Mouse (Mus musculus) neural tube, postnatal 0 days (tissue): Measurements from ENCODE around the gene Alx3. TPM values are rescaled to one million over a fixed set of nuclear protein-coding genes. Genes with fewer than 3 reads are reported as not detected.

Source experiments
- polyA plus RNA-seq: library from polyadenylated mRNA; unstranded; fragments of >200 nt; fragmentation: Nextera tagmentation; extraction: Ambion mirVana; gene quantifications from 2 replicates; pipeline ENCODE4 v1.2.1, GENCODE M21; 2015

Alx3 gene
- not detected in 2 replicates for polyA plus RNA-seq

GRCm38 (mm10) chr3:107594662-107595263 is at the start of gene Alx3:
Alx3 (plus strand) TSS chr3:107595031.

GRCm38 (mm10) chr3:107554842-107555241 is 40.0 kb upstream of the Alx3 start, which contains the start of gene Ubl4b:
Ubl4b (minus strand) TSS chr3:107555073.

GRCm38 (mm10) chr3:107630682-107631522 is 36.1 kb downstream of the Alx3 start, which contains the start of gene Gm10961:
Gm10961 (plus strand) TSS chr3:107631322.

GRCm38 (mm10) chr3:107631523-107631958 is 36.7 kb downstream of the Alx3 start, which contains the start of gene Strip1:
Strip1 (minus strand) TSS chr3:107631694.

Other genes starting within 250 kb of the Alx3 start
- gene Kcnc4, start 135.5 kb upstream of the Alx3 start, polyA plus RNA-seq: 24.1 and 24.4 TPM in 2 replicates
- gene Slc6a17, start 77.0 kb upstream of the Alx3 start, polyA plus RNA-seq: 18.3 and 21.4 TPM in 2 replicates
- gene Ubl4b, start 40.0 kb upstream of the Alx3 start, polyA plus RNA-seq: not detected in 2 replicates
- gene Gm10961, start 36.3 kb downstream of the Alx3 start, polyA plus RNA-seq: not detected in 2 replicates
- gene Strip1, start 36.7 kb downstream of the Alx3 start, polyA plus RNA-seq: 93.6 and 101 TPM in 2 replicates
- 153 and 158 TPM in 2 replicates for gene Ahcyl1, start 101.5 kb downstream of the Alx3 start, polyA plus RNA-seq
- 11.9 and 14.0 TPM in 2 replicates for gene Csf1, start 165.4 kb downstream of the Alx3 start, polyA plus RNA-seq